Mouse (Mus musculus) hindbrain, embryonic 14.5 days (tissue): ENCODE measurements around the gene Smyd1. TPM values are rescaled to one million over a fixed set of nuclear protein-coding genes. Genes with fewer than 3 reads are reported as not detected.

ENCODE experiments used
- ATAC-seq: fragments of 200-750 bp; cut with Nextera tagmentation; 2 replicates; pipeline ENCODE4 v1.8.0; 2017; ENCODE audit warnings: moderate number of reproducible peaks, mild to moderate bottlenecking, moderate TSS enrichment, moderate library complexity; ENCODE audit not compliant: low FRiP score
- DNase-seq: peaks from one replicate; pipeline ENCODE4 v3.0.0-alpha.2; 2015; ENCODE audit warnings: low spot score
- H3K27ac ChIP-seq: fragments of 300-500 bp; sonication (generic); 2 replicates; pipeline ENCODE4 v1.5.1; 2014; ENCODE audit warnings: mild to moderate bottlenecking, moderate library complexity
- H3K27me3 ChIP-seq: fragments of 300-500 bp; sonication (generic); 2 replicates; pipeline ENCODE4 v1.6.1; 2014; ENCODE audit warnings: mild to moderate bottlenecking, low read length, mixed read lengths; ENCODE audit not compliant: control insufficient read depth, insufficient read depth
- H3K36me3 ChIP-seq: fragments of 300-500 bp; sonication (generic); replicated peaks from 2 replicates; pipeline ENCODE4 v1.6.1; 2014; ENCODE audit not compliant: control insufficient read depth, insufficient read depth
- H3K4me1 ChIP-seq: fragments of 300-500 bp; sonication (generic); replicated peaks from 2 replicates; pipeline ENCODE4 v1.6.1; 2014; ENCODE audit warnings: antibody characterized with exemption, low read length, mixed read lengths; ENCODE audit not compliant: control insufficient read depth, insufficient read depth
- H3K4me2 ChIP-seq: fragments of 300-500 bp; sonication (generic); replicated peaks from 2 replicates; pipeline ENCODE4 v1.6.1; 2014; ENCODE audit warnings: mild to moderate bottlenecking, moderate library complexity
- H3K4me3 ChIP-seq: fragments of 300-500 bp; sonication (generic); replicated peaks from 2 replicates; pipeline ENCODE4 v1.5.1; 2014; ENCODE audit warnings: mild to moderate bottlenecking, low read length
- H3K9ac ChIP-seq: fragments of 300-500 bp; sonication (generic); 2 replicates; pipeline ENCODE4 v1.6.1; 2014
- H3K9me3 ChIP-seq: fragments of 300-500 bp; sonication (generic); 2 replicates; pipeline ENCODE4 v1.6.1; 2016; ENCODE audit warnings: low read length; ENCODE audit not compliant: control insufficient read depth
- WGBS: fragments of 180-500 bp; shearing (Covaris S2); extraction: QIAGEN DNeasy Blood & Tissue Kit; methylation state at CpG from one replicate; pipeline ENCODE4 v1.1.7; 2014; 5-methylcytosine and 5-hydroxymethylcytosine counted together
- microRNA-seq: library from miRNA; unstranded; fragments of <30 nt; microRNA quantifications from one replicate; pipeline ENCODE4, GENCODE M21; 2016
- polyA plus RNA-seq: library from polyadenylated mRNA; unstranded; fragments of >200 nt; fragmentation: Nextera tagmentation; extraction: Ambion mirVana; gene quantifications from 2 replicates; pipeline ENCODE4 v1.2.1, GENCODE M21; 2014

Smyd1 gene
- polyA plus RNA-seq, 1 experiment from 2014 or later, result 0.24 TPM

GRCm38 (mm10) chr6:71190501-71190900 lies 131.5 kb downstream of the Smyd1 start:
- DNase-seq, result no peak
- no peak overlapping the region for H3K27ac ChIP-seq
- no peaks in the 10 kb centered on the region for H3K36me3 ChIP-seq
- H3K4me1 ChIP-seq, result no peaks in the 10 kb centered on the region
- no peak for ATAC-seq
- no peak overlapping the region for H3K4me3 ChIP-seq
- no peak overlapping the region for H3K4me2 ChIP-seq
- H3K9me3 ChIP-seq, result no peaks in the 10 kb centered on the region
- no peaks in the 10 kb centered on the region for H3K27me3 ChIP-seq
- no peak overlapping the region for H3K9ac ChIP-seq
- WGBS, result 89% methylated on average over 2 of the region's 2 CpGs

- Histone ChIP-seq H3K9ac (no peak overlapping the region), H3K4me2 (no peak overlapping the region), H3K27ac (no peak overlapping the region), H3K9me3 (no peaks in the 10 kb centered on the region), H3K36me3 (no peaks in the 10 kb centered on the region), H3K27me3 (no peaks in the 10 kb centered on the region), H3K4me3 (no peak overlapping the region), H3K4me1 (no peaks in the 10 kb centered on the region)
- DNase-seq (no peak), ATAC-seq (no peak)
- WGBS, result 79% methylated on average over 1 of the region's 1 CpGs
These were observed 132.5 kb downstream of the Smyd1 start for GRCm38 (mm10) chr6:71189578-71189977.

GRCm38 (mm10) chr6:71184941-71185604 lies 137.0 kb downstream of the Smyd1 start:
- Histone ChIP-seq H3K4me3 (no peak overlapping the region), H3K4me1 (no peaks in the 10 kb centered on the region), H3K27ac (no peak overlapping the region), H3K27me3 (no peaks in the 10 kb centered on the region), H3K4me2 (no peak overlapping the region), H3K36me3 (no peaks in the 10 kb centered on the region), H3K9ac (no peak overlapping the region), H3K9me3 (no peaks in the 10 kb centered on the region)
- no peak for DNase-seq
- WGBS, result 81% methylated on average over 7 of the region's 7 CpGs
- ATAC-seq, result no peak

- 90% methylated on average over 1 of the region's 1 CpGs for WGBS
- DNase-seq, result no peak
- Histone ChIP-seq H3K4me3 (no peak overlapping the region), H3K9ac (no peak overlapping the region), H3K4me2 (no peak overlapping the region), H3K27me3 (no peaks in the 10 kb centered on the region), H3K27ac (no peak overlapping the region), H3K4me1 (no peaks in the 10 kb centered on the region), H3K36me3 (no peaks in the 10 kb centered on the region), H3K9me3 (no peaks in the 10 kb centered on the region)
- no peak for ATAC-seq
These were observed 141.4 kb downstream of the Smyd1 start for GRCm38 (mm10) chr6:71180596-71180995.

- Histone ChIP-seq H3K9me3 (no peaks in the 10 kb centered on the region), H3K36me3 (no peaks in the 10 kb centered on the region), H3K9ac (no peak overlapping the region), H3K4me1 (no peaks in the 10 kb centered on the region), H3K4me3 (no peak overlapping the region), H3K4me2 (no peak overlapping the region), H3K27me3 (no peaks in the 10 kb centered on the region), H3K27ac (no peak overlapping the region)
- 91% methylated on average over 10 of the region's 10 CpGs for WGBS
- DNase-seq (no peak), ATAC-seq (no peak)
These were observed 149.0 kb downstream of the Smyd1 start for GRCm38 (mm10) chr6:71172812-71173580.

GRCm38 (mm10) chr6:71166551-71167169 lies 155.4 kb downstream of the Smyd1 start:
- no peaks in the 10 kb centered on the region for H3K27me3 ChIP-seq
- no peak overlapping the region for H3K4me2 ChIP-seq
- no peak overlapping the region for H3K9ac ChIP-seq
- H3K27ac ChIP-seq, result no peak overlapping the region
- no peak for ATAC-seq
- WGBS, result 56% methylated on average over 6 of the region's 6 CpGs
- H3K36me3 ChIP-seq, result no peaks in the 10 kb centered on the region
- H3K4me1 ChIP-seq, result no peaks in the 10 kb centered on the region
- peak; percentile 69 for DNase-seq
- no peak overlapping the region for H3K4me3 ChIP-seq
- H3K9me3 ChIP-seq, result no peaks in the 10 kb centered on the region

GRCm38 (mm10) chr6:71164394-71164793 lies 157.6 kb downstream of the Smyd1 start:
- 28% methylated on average over 6 of the region's 6 CpGs for WGBS
- no peak overlapping the region for H3K27ac ChIP-seq
- H3K9me3 ChIP-seq, result no peaks in the 10 kb centered on the region
- no peaks in the 10 kb centered on the region for H3K4me1 ChIP-seq
- no peak for DNase-seq
- no peak; the same call in 1 of the 2 replicates for ATAC-seq
- no peak overlapping the region for H3K4me3 ChIP-seq
- no peaks in the 10 kb centered on the region for H3K36me3 ChIP-seq
- no peak overlapping the region for H3K9ac ChIP-seq
- H3K27me3 ChIP-seq, result no peaks in the 10 kb centered on the region
- no peak overlapping the region for H3K4me2 ChIP-seq

Small RNA genes within 50 kb of the gene (microRNA-seq; reads per million reads assigned to microRNA genes)
- gene Mir8112, result 27.4 reads per million, percentile 37 among the genes with 10 or more reads in this experiment

Other genes with a start within 250 kb of the Smyd1 start
- 4.5 and 5.5 TPM in 2 replicates for gene Thnsl2, start 177.8 kb downstream of the Smyd1 start, polyA plus RNA-seq
- gene Fabp1, start 122.4 kb downstream of the Smyd1 start, polyA plus RNA-seq, result not detected in 2 replicates
- gene Krcc1, start 50.6 kb downstream of the Smyd1 start, polyA plus RNA-seq, result 20.5 and 21.5 TPM in 2 replicates
- not detected in 2 replicates for gene Cd8b1, start 555 bp upstream of the Smyd1 start, polyA plus RNA-seq
- not detected in 2 replicates for gene Cd8a, start 51.2 kb upstream of the Smyd1 start, polyA plus RNA-seq
- 5.8 TPM in 2 replicates for gene Rmnd5a, start 118.4 kb upstream of the Smyd1 start, polyA plus RNA-seq
- gene Rnf103, start 171.7 kb upstream of the Smyd1 start, polyA plus RNA-seq, result 31.1 and 35.8 TPM in 2 replicates
- gene Chmp3, start 221.6 kb upstream of the Smyd1 start, polyA plus RNA-seq, result 52.8 and 57.5 TPM in 2 replicates